Mouse (Mus musculus) kidney, adult 18-20 months (tissue): ENCODE data around the gene Erv3.

Experiments used
- DNase-seq: peaks from one replicate; pipeline ENCODE4 v3.0.0; 2021

The Erv3 gene

GRCm38 (mm10) chr2:131821708-131821990 lies 37.9 kb downstream of the Erv3 start:
- no peak for DNase-seq

GRCm38 (mm10) chr2:131820932-131821707 lies 38.4 kb downstream of the Erv3 start:
- DNase-seq: peak; percentile 75

GRCm38 (mm10) chr2:131820088-131820675 lies 39.4 kb downstream of the Erv3 start:
- DNase-seq: peak; percentile 85

GRCm38 (mm10) chr2:131814327-131814726 lies 45.2 kb downstream of the Erv3 start:
- DNase-seq: no peak

- no peak for DNase-seq
Observed at GRCm38 (mm10) chr2:131813437-131813836, 46.1 kb downstream of the Erv3 start.

GRCm38 (mm10) chr2:131812480-131813137 lies 46.9 kb downstream of the Erv3 start:
- peak; percentile 61 for DNase-seq

- DNase-seq: no peak
Observed at GRCm38 (mm10) chr2:131811607-131812006, 47.9 kb downstream of the Erv3 start.

- DNase-seq: no peak
Observed at GRCm38 (mm10) chr2:131808856-131809255, 50.7 kb downstream of the Erv3 start.

- no peak for DNase-seq
Observed at GRCm38 (mm10) chr2:131807660-131808059, 51.9 kb downstream of the Erv3 start.

- DNase-seq: no peak
Observed at GRCm38 (mm10) chr2:131806863-131807262, 52.7 kb downstream of the Erv3 start.

- DNase-seq: no peak
Observed at GRCm38 (mm10) chr2:131805306-131805705, 54.2 kb downstream of the Erv3 start.

- DNase-seq: no peak
Observed at GRCm38 (mm10) chr2:131803801-131804200, 55.7 kb downstream of the Erv3 start.
